Mouse (Mus musculus) midbrain, embryonic 12.5 days (tissue): ENCODE results near the gene Sinhcaf. TPM values are rescaled to one million over a fixed set of nuclear protein-coding genes. Genes with fewer than 3 reads are reported as not detected.
A peak's percentile ranks its signal among the peaks of the same experiment; 100 is the strongest.
"Not testable (repeated sequence)": the region's sequence is repeated elsewhere in the genome, so short reads cannot be mapped to it uniquely, and the experiment has no call there.

Experiments used
- ATAC-seq: fragments of 200-750 bp; cut with Nextera tagmentation; 2 replicates; pipeline ENCODE4 v1.8.0; 2017; ENCODE audit warnings: low read depth, moderate TSS enrichment, moderate library complexity; ENCODE audit not compliant: low FRiP score
- H3K27ac ChIP-seq: fragments of 300-500 bp; sonication (generic); replicated peaks from 2 replicates; pipeline ENCODE4 v1.5.1; 2016; ENCODE audit warnings: mild to moderate bottlenecking
- H3K27me3 ChIP-seq: fragments of 300-500 bp; sonication (generic); 2 replicates; pipeline ENCODE4 v1.6.1; 2016; ENCODE audit warnings: mild to moderate bottlenecking
- H3K36me3 ChIP-seq: fragments of 300-500 bp; sonication (generic); 2 replicates; pipeline ENCODE4 v1.6.1; 2016
- H3K4me1 ChIP-seq: fragments of 300-500 bp; sonication (generic); 2 replicates; pipeline ENCODE4 v1.6.1; 2016
- H3K4me2 ChIP-seq: fragments of 300-500 bp; sonication (generic); replicated peaks from 2 replicates; pipeline ENCODE4 v1.6.1; 2016; ENCODE audit warnings: mild to moderate bottlenecking, moderate library complexity
- H3K4me3 ChIP-seq: fragments of 300-500 bp; sonication (generic); 2 replicates; pipeline ENCODE4 v1.5.1; 2016; ENCODE audit warnings: mild to moderate bottlenecking
- H3K9ac ChIP-seq: fragments of 300-500 bp; sonication (generic); replicated peaks from 2 replicates; pipeline ENCODE4 v1.6.1; 2016; ENCODE audit warnings: mild to moderate bottlenecking, moderate library complexity
- H3K9me3 ChIP-seq: fragments of 300-500 bp; sonication (generic); 2 replicates; pipeline ENCODE4 v1.6.1; 2016; ENCODE audit warnings: mild to moderate bottlenecking
- whole genome bisulfite sequencing: fragments of 180-500 bp; shearing (Covaris S2); methylation state at CpG from one replicate; pipeline ENCODE4 v1.1.7; 2016; 5-methylcytosine and 5-hydroxymethylcytosine counted together
- polyA plus RNA-seq: library from polyadenylated mRNA; unstranded; fragments of >200 nt; fragmentation: Nextera tagmentation; extraction: Ambion mirVana; gene quantifications from 2 replicates; pipeline ENCODE4 v1.2.1, GENCODE M21; 2016

Sinhcaf gene
- polyA plus RNA-seq, 1 experiment from 2014 or later = 210 TPM

GRCm38 (mm10) chr6:148944344-148944766, 1.9 kb downstream of the Sinhcaf start:
- under 1% methylated on average over 28 of the region's 30 CpGs for WGBS
- Histone ChIP-seq H3K9me3 (no peaks in the 10 kb centered on the region), H3K4me3 (peak overlapping the region; percentile 96), H3K27ac (peak overlapping the region; percentile 92), H3K4me2 (peak overlapping the region; percentile 63), H3K9ac (peak overlapping the region; percentile 96), H3K4me1 (peaks cover 30% of the 10 kb centered on the region), H3K36me3 (no peaks in the 10 kb centered on the region), H3K27me3 (no peaks in the 10 kb centered on the region)
- no peak for ATAC-seq

GRCm38 (mm10) chr6:148943695-148944094, 2.6 kb downstream of the Sinhcaf start:
- WGBS = 13% methylated on average over 3 of the region's 3 CpGs

GRCm38 (mm10) chr6:148942406-148942805, 3.9 kb downstream of the Sinhcaf start:
- H3K36me3 ChIP-seq = no peaks in the 10 kb centered on the region
- no peak overlapping the region for H3K9ac ChIP-seq
- H3K4me2 ChIP-seq = no peak overlapping the region
- H3K27ac ChIP-seq = no peak overlapping the region
- no peaks in the 10 kb centered on the region for H3K27me3 ChIP-seq
- WGBS = 67% methylated on average over 4 of the region's 4 CpGs
- ATAC-seq = no peak
- H3K9me3 ChIP-seq = no peaks in the 10 kb centered on the region
- H3K4me3 ChIP-seq = no peak overlapping the region
- peaks cover 33% of the 10 kb centered on the region for H3K4me1 ChIP-seq

More at GRCm38 (mm10) chr6:148943695-148944094, 2.6 kb downstream of the Sinhcaf start:
- ATAC-seq = no peak
- Histone ChIP-seq H3K4me1 (peaks cover 33% of the 10 kb centered on the region), H3K4me2 (peak overlapping the region; percentile 63), H3K4me3 (peak overlapping the region; percentile 96), H3K27me3 (no peaks in the 10 kb centered on the region), H3K36me3 (no peaks in the 10 kb centered on the region), H3K9me3 (no peaks in the 10 kb centered on the region), H3K27ac (no peak overlapping the region), H3K9ac (peak overlapping the region; percentile 96)

GRCm38 (mm10) chr6:148941880-148942279, 4.4 kb downstream of the Sinhcaf start:
- H3K4me3 ChIP-seq = no peak overlapping the region
- H3K27me3 ChIP-seq = no peaks in the 10 kb centered on the region
- H3K9me3 ChIP-seq = no peaks in the 10 kb centered on the region
- H3K36me3 ChIP-seq = no peaks in the 10 kb centered on the region
- no peak overlapping the region for H3K9ac ChIP-seq
- peaks cover 30% of the 10 kb centered on the region for H3K4me1 ChIP-seq
- 56% methylated on average over 5 of the region's 5 CpGs for WGBS
- peak overlapping the region; percentile 33 for H3K4me2 ChIP-seq
- no peak overlapping the region for H3K27ac ChIP-seq
- no peak for ATAC-seq

GRCm38 (mm10) chr6:148940383-148940782, 5.9 kb downstream of the Sinhcaf start:
- not testable (repeated sequence) for H3K27me3 ChIP-seq, H3K27ac ChIP-seq, H3K4me2 ChIP-seq, ATAC-seq, H3K4me3 ChIP-seq, H3K9me3 ChIP-seq, H3K36me3 ChIP-seq, H3K9ac ChIP-seq
- WGBS = 92% methylated on average over 2 of the region's 3 CpGs
- H3K4me1 ChIP-seq = peaks cover 31% of the 10 kb centered on the region

GRCm38 (mm10) chr6:148937693-148938092, 8.6 kb downstream of the Sinhcaf start:
- Histone ChIP-seq H3K27me3 (no peaks in the 10 kb centered on the region), H3K4me3 (no peak overlapping the region), H3K4me1 (peaks cover 24% of the 10 kb centered on the region), H3K27ac (no peak overlapping the region), H3K9ac (no peak overlapping the region), H3K4me2 (no peak overlapping the region), H3K9me3 (no peaks in the 10 kb centered on the region), H3K36me3 (peaks cover 3% of the 10 kb centered on the region; the same call in 1 of the 2 replicates)
- 80% methylated on average over 1 of the region's 1 CpGs for WGBS
- no peak for ATAC-seq

- peaks cover 29% of the 10 kb centered on the region for H3K36me3 ChIP-seq
- H3K27ac ChIP-seq = no peak overlapping the region
- H3K9ac ChIP-seq = no peak overlapping the region
- WGBS = 83% methylated on average over 3 of the region's 3 CpGs
- no peak overlapping the region for H3K4me2 ChIP-seq
- H3K9me3 ChIP-seq = no peaks in the 10 kb centered on the region
- ATAC-seq = no peak
- no peak overlapping the region for H3K4me3 ChIP-seq
- no peaks in the 10 kb centered on the region for H3K27me3 ChIP-seq
- peaks cover 14% of the 10 kb centered on the region for H3K4me1 ChIP-seq
These were observed 11.2 kb downstream of the Sinhcaf start for GRCm38 (mm10) chr6:148934961-148935590.

- Histone ChIP-seq H3K27ac (no peak overlapping the region), H3K9me3 (no peaks in the 10 kb centered on the region), H3K4me1 (peaks cover 10% of the 10 kb centered on the region), H3K27me3 (no peaks in the 10 kb centered on the region), H3K4me2 (no peak overlapping the region), H3K9ac (no peak overlapping the region), H3K4me3 (no peak overlapping the region), H3K36me3 (peaks cover 64% of the 10 kb centered on the region)
- 88% methylated on average over 6 of the region's 6 CpGs for WGBS
- no peak; the same call in 1 of the 2 replicates for ATAC-seq
These were observed 15.0 kb downstream of the Sinhcaf start for GRCm38 (mm10) chr6:148931281-148931680.

GRCm38 (mm10) chr6:148918841-148919398, 27.3 kb downstream of the Sinhcaf start:
- no peaks in the 10 kb centered on the region for H3K4me1 ChIP-seq
- ATAC-seq = no peak
- no peak overlapping the region for H3K9ac ChIP-seq

GRCm38 (mm10) chr6:148917672-148918071, 28.6 kb downstream of the Sinhcaf start:
- WGBS = 81% methylated on average over 1 of the region's 1 CpGs
- ATAC-seq = no peak
- H3K36me3 ChIP-seq = peaks cover 15% of the 10 kb centered on the region
- no peak overlapping the region for H3K9ac ChIP-seq
- no peaks in the 10 kb centered on the region for H3K4me1 ChIP-seq
- no peaks in the 10 kb centered on the region for H3K27me3 ChIP-seq
- no peak overlapping the region for H3K4me3 ChIP-seq
- H3K27ac ChIP-seq = no peak overlapping the region
- H3K4me2 ChIP-seq = no peak overlapping the region
- H3K9me3 ChIP-seq = no peaks in the 10 kb centered on the region

More at GRCm38 (mm10) chr6:148918841-148919398, 27.3 kb downstream of the Sinhcaf start:
- no peak overlapping the region for H3K4me3 ChIP-seq
- no peak overlapping the region for H3K4me2 ChIP-seq
- no peaks in the 10 kb centered on the region for H3K27me3 ChIP-seq
- no peak overlapping the region for H3K27ac ChIP-seq
- H3K36me3 ChIP-seq = peaks cover 23% of the 10 kb centered on the region
- no peaks in the 10 kb centered on the region for H3K9me3 ChIP-seq

GRCm38 (mm10) chr6:148916817-148917216, 29.4 kb downstream of the Sinhcaf start:
- 37% methylated on average over 3 of the region's 3 CpGs for WGBS
- Histone ChIP-seq H3K4me1 (no peaks in the 10 kb centered on the region), H3K27me3 (no peaks in the 10 kb centered on the region), H3K4me3 (no peak overlapping the region), H3K27ac (no peak overlapping the region), H3K36me3 (peaks cover 15% of the 10 kb centered on the region), H3K9ac (no peak overlapping the region), H3K9me3 (no peaks in the 10 kb centered on the region), H3K4me2 (no peak overlapping the region)
- no peak for ATAC-seq

- WGBS = 11% methylated on average over 2 of the region's 2 CpGs
- Histone ChIP-seq H3K4me2 (no peak overlapping the region), H3K36me3 (no peaks in the 10 kb centered on the region), H3K9ac (no peak overlapping the region), H3K27me3 (no peaks in the 10 kb centered on the region), H3K9me3 (no peaks in the 10 kb centered on the region), H3K4me1 (no peaks in the 10 kb centered on the region), H3K27ac (no peak overlapping the region), H3K4me3 (no peak overlapping the region)
- ATAC-seq = peak; percentile 47; the same call in 1 of the 2 replicates
These were observed 32.3 kb downstream of the Sinhcaf start for GRCm38 (mm10) chr6:148913938-148914337.
